Mouse (Mus musculus): ENCODE data around the gene Car4. TPM values are rescaled to one million over a fixed set of nuclear protein-coding genes. Genes with fewer than 3 reads are reported as not detected.

Gene Car4
- polyA plus RNA-seq, 1 experiment from 2014 or later = 2.9 TPM

DNA sequence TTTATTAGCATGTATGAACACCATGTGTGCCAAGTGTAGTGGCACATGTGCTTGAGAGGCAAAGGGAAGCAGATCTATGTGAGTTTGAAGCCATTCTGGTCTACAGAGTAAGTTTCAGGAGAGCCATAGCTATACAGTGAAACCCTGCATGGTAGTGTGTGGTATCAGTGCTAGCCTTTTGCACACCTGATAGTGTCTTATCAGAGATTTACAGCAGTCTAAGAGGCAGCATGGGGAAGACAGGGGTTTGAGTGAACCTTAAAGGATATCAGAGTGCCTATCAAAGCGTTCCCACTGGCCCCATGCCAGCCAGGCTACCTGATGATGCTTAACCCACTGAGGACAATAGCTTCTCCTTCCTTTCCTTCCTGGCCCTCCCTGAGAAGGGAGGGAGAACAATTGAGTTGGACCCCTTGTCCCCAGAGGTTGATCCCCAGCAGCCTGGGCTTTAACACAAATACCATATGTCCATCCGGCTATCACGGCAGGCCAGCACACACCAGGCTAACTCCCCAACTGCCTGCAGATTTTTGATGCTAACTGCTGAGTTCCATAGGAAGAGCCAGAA, 19.9 kb downstream of the Car4 start:
- Histone ChIP-seq H3K4me3 (no peak overlapping the region), H3K36me3 (replicated peaks) (no peaks in the 10 kb centered on the region), H3K27ac (replicated peaks) (no peak overlapping the region), H3K4me1 (peaks cover 6% of the 10 kb centered on the region), H3K27me3 (replicated peaks; ENCODE audit: low read depth, poor library complexity, severe bottlenecking) (no peaks in the 10 kb centered on the region), H3K9me3 (no peaks in the 10 kb centered on the region)
- 82% methylated on average over 3 of the region's 3 CpGs for WGBS
- no peak for DNase-seq (ENCODE audit: low spot score)

DNA sequence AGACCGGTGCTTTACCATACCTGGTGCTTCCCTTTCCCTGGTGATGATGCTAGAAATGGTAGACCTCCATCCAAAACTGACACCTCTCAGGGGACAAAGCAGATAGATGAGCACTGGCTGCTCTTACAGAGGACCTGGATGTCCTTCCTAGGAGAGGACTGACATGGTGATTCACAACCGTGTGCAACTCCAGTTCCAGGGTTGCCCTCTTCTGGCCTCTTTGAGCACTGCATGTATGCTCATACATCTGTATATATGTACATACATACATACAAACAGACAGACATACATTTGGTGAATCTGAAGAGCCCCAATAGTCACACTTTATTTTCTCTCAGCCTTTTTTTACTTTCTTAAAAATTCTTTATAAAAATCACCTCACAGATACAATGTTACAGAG, 20.5 kb downstream of the Car4 start:
- peaks cover 6% of the 10 kb centered on the region for H3K4me1 ChIP-seq
- DNase-seq (ENCODE audit: low spot score) = peak; percentile 51
- H3K9me3 ChIP-seq = no peaks in the 10 kb centered on the region
- WGBS = 46% methylated on average over 2 of the region's 2 CpGs
- no peaks in the 10 kb centered on the region for H3K36me3 ChIP-seq (replicated peaks)
- H3K4me3 ChIP-seq = no peak overlapping the region
- H3K27ac ChIP-seq (replicated peaks) = no peak overlapping the region
- H3K27me3 ChIP-seq (replicated peaks; ENCODE audit: low read depth, poor library complexity, severe bottlenecking) = no peaks in the 10 kb centered on the region

DNA sequence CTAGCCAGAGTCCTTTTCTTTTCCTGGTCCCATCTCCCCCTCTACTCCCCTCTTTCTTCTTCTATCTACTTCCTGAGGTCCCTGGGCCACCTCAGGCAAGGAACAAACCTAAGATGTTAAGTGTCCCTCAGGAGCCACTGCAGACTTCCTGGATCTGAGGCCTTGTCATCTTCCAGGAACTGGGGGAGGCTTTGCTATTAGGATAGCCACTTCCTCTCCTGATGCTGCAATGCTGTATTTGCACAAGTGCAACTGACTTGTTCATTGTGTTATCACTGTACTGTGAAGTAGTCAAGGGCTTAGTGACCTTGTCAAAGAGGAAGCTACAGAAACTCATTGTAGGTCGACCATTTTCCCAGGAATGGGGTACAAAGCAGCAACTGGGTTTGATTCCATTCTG, 21.8 kb downstream of the Car4 start:
- WGBS = 55% methylated on average over 1 of the region's 1 CpGs
- H3K4me1 ChIP-seq = no peaks in the 10 kb centered on the region
- H3K9me3 ChIP-seq = no peaks in the 10 kb centered on the region
- H3K36me3 ChIP-seq (replicated peaks) = no peaks in the 10 kb centered on the region
- no peak overlapping the region for H3K4me3 ChIP-seq
- H3K27ac ChIP-seq (replicated peaks) = no peak overlapping the region
- no peaks in the 10 kb centered on the region for H3K27me3 ChIP-seq (replicated peaks; ENCODE audit: low read depth, poor library complexity, severe bottlenecking)
- DNase-seq (ENCODE audit: low spot score) = no peak

DNA sequence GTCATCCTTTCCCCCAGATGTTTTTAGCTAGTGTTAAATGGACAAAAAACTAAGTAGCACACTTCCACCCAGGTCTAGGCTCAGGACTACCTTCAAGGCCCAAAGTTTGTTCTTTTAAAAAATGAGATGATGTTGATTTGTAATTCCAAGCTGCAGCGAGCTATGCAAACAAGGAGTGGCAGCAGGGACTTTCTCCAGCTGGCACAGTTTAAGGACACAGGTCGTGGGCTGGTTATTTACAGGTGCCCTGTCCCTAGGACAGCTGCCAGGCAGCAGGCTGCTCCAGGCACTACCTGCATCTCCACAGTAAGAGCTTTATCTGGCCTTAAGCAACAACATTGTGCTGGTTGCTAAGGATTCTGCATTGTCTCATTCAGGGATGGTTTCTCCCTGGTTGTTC, 23.1 kb downstream of the Car4 start:
- 76% methylated on average over 2 of the region's 2 CpGs for WGBS
- peaks cover 5% of the 10 kb centered on the region for H3K36me3 ChIP-seq (replicated peaks)
- no peaks in the 10 kb centered on the region for H3K27me3 ChIP-seq (replicated peaks; ENCODE audit: low read depth, poor library complexity, severe bottlenecking)
- H3K27ac ChIP-seq (replicated peaks) = no peak overlapping the region
- no peak overlapping the region for H3K4me3 ChIP-seq
- no peaks in the 10 kb centered on the region for H3K9me3 ChIP-seq
- DNase-seq (ENCODE audit: low spot score) = no peak
- no peaks in the 10 kb centered on the region for H3K4me1 ChIP-seq

DNA sequence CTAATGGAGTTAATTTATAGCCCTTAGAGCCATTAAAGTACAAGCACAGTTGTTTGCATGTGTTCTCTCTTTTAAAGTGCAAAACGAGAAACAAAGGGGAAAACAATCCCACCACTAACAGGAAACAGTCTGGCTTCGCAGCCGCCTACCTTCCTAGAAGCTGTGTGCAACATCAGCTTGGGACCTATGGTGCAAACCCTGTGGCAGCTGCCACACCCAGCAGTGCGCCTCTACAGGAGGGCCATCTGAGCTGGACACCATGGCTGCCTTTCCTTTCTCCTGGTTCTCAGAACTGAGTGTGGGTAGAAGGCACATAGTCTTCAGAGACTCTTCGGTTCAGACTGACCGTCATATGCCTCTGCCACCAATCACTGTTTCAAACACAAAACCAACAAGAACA, 27.8 kb downstream of the Car4 start:
- no peak for DNase-seq (ENCODE audit: low spot score)
- H3K4me1 ChIP-seq = no peaks in the 10 kb centered on the region
- peaks cover 33% of the 10 kb centered on the region for H3K36me3 ChIP-seq (replicated peaks)
- no peaks in the 10 kb centered on the region for H3K27me3 ChIP-seq (replicated peaks; ENCODE audit: low read depth, poor library complexity, severe bottlenecking)
- H3K9me3 ChIP-seq = no peaks in the 10 kb centered on the region
- WGBS = 86% methylated on average over 6 of the region's 6 CpGs
- H3K27ac ChIP-seq (replicated peaks) = no peak overlapping the region
- no peak overlapping the region for H3K4me3 ChIP-seq

DNA sequence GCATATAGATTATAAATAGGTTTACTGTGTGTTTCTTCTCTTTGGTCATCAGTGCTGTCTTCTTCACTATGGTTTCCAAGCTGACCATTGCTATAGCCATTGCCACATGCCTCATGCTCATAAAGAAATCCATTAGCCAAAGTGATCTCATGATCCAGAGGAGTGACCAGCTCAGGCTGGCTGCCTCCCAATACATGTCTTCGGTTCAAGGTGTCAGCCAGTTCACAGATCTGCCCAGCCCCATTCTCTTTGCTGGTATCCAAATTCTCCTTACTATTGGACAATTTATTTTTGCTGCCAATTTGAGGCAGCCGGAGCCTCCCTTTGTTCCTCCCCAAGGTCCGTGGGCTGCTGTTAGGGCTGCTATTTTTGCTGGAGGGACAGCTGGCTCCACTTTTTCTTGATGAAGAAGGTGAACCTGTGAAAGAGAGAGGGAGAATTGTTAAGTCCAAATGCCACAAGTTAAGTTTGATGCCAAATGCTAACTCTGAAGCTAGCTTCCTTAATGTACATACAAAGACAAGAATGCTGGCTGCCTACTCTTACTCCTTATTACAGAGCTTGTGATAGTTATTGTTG, 30.8 kb downstream of the Car4 start:
- H3K27me3 ChIP-seq (replicated peaks; ENCODE audit: low read depth, poor library complexity, severe bottlenecking) = no peaks in the 10 kb centered on the region
- H3K4me3 ChIP-seq = no peak overlapping the region
- H3K9me3 ChIP-seq = no peaks in the 10 kb centered on the region
- no peak overlapping the region for H3K27ac ChIP-seq (replicated peaks)
- H3K36me3 ChIP-seq (replicated peaks) = peaks cover 59% of the 10 kb centered on the region
- WGBS = 93% methylated on average over 3 of the region's 3 CpGs
- H3K4me1 ChIP-seq = no peaks in the 10 kb centered on the region
- no peak for DNase-seq (ENCODE audit: low spot score)

DNA sequence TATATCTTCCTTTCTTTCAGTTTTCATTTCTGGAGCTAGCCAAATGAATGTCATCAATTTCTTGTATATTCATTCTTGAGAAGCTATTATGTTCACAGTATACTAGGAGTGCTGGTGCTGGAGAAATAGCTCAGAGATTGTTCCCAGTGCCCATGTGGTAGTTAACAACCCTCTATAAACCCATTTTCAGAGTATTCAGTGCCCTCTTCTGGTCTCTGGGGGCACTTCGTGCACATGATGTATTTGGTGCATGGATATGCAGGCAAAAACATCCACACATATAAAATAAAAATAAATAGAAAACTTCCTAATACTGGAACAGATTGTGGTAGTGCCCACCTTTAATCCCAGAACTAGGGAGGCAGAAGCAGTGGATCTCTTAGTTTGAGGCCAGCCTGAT, 35.4 kb downstream of the Car4 start:
- Histone ChIP-seq H3K4me1 (no peaks in the 10 kb centered on the region), H3K27me3 (replicated peaks; ENCODE audit: low read depth, poor library complexity, severe bottlenecking) (no peaks in the 10 kb centered on the region), H3K4me3 (no peak overlapping the region), H3K27ac (replicated peaks) (no peak overlapping the region), H3K36me3 (replicated peaks) (peaks cover 74% of the 10 kb centered on the region), H3K9me3 (no peaks in the 10 kb centered on the region)
- DNase-seq (ENCODE audit: low spot score) = no peak
- 86% methylated on average over 1 of the region's 1 CpGs for WGBS

DNA sequence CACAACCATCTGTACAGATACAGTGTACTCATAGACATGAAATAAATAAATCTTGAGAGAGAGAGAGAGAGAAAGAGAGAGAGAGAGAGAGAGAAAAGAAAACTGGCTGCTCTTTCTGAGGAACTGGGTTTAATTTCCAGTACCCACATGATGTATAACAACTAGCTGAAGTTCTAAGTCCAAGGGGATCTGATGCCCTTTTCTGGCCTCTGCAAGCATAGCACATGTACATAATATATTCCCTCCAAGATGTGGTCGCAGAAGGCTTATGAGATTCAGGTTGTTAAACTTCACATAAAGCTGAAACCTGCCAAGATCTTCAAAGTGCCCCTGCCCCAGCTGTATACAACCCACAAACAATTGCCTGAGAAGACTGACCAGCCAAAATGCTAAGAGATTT, 37.7 kb downstream of the Car4 start:
- Histone ChIP-seq H3K4me1 (no peaks in the 10 kb centered on the region), H3K4me3 (no peak overlapping the region), H3K36me3 (replicated peaks) (peaks cover 66% of the 10 kb centered on the region), H3K9me3 (no peaks in the 10 kb centered on the region), H3K27me3 (replicated peaks; ENCODE audit: low read depth, poor library complexity, severe bottlenecking) (no peaks in the 10 kb centered on the region), H3K27ac (replicated peaks) (no peak overlapping the region)
- 86% methylated on average over 1 of the region's 1 CpGs for WGBS
- no peak for DNase-seq (ENCODE audit: low spot score)

DNA sequence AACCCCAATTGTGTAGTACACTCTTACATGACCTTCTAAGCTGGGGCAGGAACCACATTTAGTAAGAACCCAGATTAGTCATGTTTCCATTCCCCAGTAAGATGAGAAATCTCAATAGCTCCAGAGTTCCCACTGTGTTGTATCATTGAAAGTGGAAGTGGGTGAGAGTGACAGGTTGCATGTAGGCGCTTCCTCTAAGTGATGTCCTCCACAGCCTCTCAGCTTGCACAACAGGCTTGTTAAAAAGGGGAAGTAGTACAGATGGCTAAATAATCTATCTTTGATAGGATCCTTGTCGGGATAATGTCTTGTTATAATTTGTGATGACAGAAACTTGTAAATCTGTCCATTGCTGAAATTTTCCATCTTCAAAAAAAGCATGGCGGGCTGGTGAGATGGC, 46.0 kb downstream of the Car4 start:
- 95% methylated on average over 3 of the region's 3 CpGs for WGBS
- H3K4me1 ChIP-seq = no peaks in the 10 kb centered on the region

DNA sequence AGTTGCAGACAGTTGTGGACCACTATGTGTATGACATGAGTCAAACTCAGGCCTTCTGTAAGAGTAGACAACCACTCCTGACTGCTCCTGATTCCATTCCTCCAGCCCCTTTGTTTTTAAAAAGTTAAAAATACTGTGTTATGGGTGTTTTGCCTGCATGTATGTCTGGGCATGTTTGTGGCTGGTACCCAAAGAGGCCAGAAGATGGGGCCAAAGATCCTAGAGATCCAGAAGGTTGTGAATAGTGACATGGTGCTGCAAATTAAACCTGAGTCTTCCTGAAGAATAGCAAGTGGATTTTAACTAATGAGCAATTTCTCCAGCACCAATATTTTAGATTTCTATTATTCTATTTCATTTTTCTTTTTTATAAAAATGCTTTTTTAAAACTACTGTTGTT, 55.5 kb downstream of the Car4 start:
- H3K4me3 ChIP-seq = no peak overlapping the region
- H3K9me3 ChIP-seq = no peaks in the 10 kb centered on the region
- peaks cover 46% of the 10 kb centered on the region for H3K36me3 ChIP-seq (replicated peaks)
- no peaks in the 10 kb centered on the region for H3K27me3 ChIP-seq (replicated peaks; ENCODE audit: low read depth, poor library complexity, severe bottlenecking)
- DNase-seq (ENCODE audit: low spot score) = no peak
- no peaks in the 10 kb centered on the region for H3K4me1 ChIP-seq
- no peak overlapping the region for H3K27ac ChIP-seq (replicated peaks)

More for the DNA sequence above, 46.0 kb downstream of the Car4 start:
- peaks cover 31% of the 10 kb centered on the region for H3K36me3 ChIP-seq (replicated peaks)
- DNase-seq (ENCODE audit: low spot score) = no peak
- H3K27me3 ChIP-seq (replicated peaks; ENCODE audit: low read depth, poor library complexity, severe bottlenecking) = no peaks in the 10 kb centered on the region
- no peak overlapping the region for H3K4me3 ChIP-seq
- H3K9me3 ChIP-seq = no peaks in the 10 kb centered on the region
- no peak overlapping the region for H3K27ac ChIP-seq (replicated peaks)

Other genes with a start within 250 kb of the Car4 start
- 10.0 and 12.0 TPM in 2 replicates for gene Mrm1, start 138.3 kb upstream of the Car4 start, polyA plus RNA-seq (2016; fragmentation: Nextera tagmentation; extraction: Ambion mirVana)
- 10.4 and 11.8 TPM in 2 replicates for gene Dhrs11, start 128.8 kb upstream of the Car4 start, polyA plus RNA-seq (2016; fragmentation: Nextera tagmentation; extraction: Ambion mirVana)
- gene Ggnbp2, start 87.0 kb upstream of the Car4 start, polyA plus RNA-seq (2016; fragmentation: Nextera tagmentation; extraction: Ambion mirVana) = 52.0 and 53.9 TPM in 2 replicates
- 11.9 and 15.3 TPM in 2 replicates for gene Myo19, start 77.6 kb upstream of the Car4 start, polyA plus RNA-seq (2016; fragmentation: Nextera tagmentation; extraction: Ambion mirVana)
- 2.5 and 2.8 TPM in 2 replicates for gene Pigw, start 77.5 kb upstream of the Car4 start, polyA plus RNA-seq (2016; fragmentation: Nextera tagmentation; extraction: Ambion mirVana)
- 89.1 and 96.8 TPM in 2 replicates for gene Znhit3, start 41.4 kb upstream of the Car4 start, polyA plus RNA-seq (2016; fragmentation: Nextera tagmentation; extraction: Ambion mirVana)
- gene Usp32, start 182.4 kb downstream of the Car4 start, polyA plus RNA-seq (2016; fragmentation: Nextera tagmentation; extraction: Ambion mirVana) = 3.7 and 4.0 TPM in 2 replicates
- gene 1700125H20Rik, start 212.6 kb downstream of the Car4 start, polyA plus RNA-seq (2016; fragmentation: Nextera tagmentation; extraction: Ambion mirVana) = 0.40 and 0.46 TPM in 2 replicates

Data from embryonic facial prominence, embryonic 10.5 days (tissue).